Mouse (Mus musculus) MEL (cell line): Measurements from ENCODE around the gene Zfp653. TPM values are rescaled to one million over a fixed set of nuclear protein-coding genes. Genes with fewer than 3 reads are reported as not detected.

ENCODE experiments used
- DNase-seq: peaks from one replicate; pipeline ENCODE4 v3.0.0; 2011; ENCODE audit warnings: low read depth, low spot score
- H3K27ac ChIP-seq: 2 replicates; pipeline ENCODE4 v1.5.1; 2012; ENCODE audit warnings: low read depth, mild to moderate bottlenecking, control low read depth, low read length, moderate library complexity; ENCODE audit not compliant: control insufficient read depth
- H3K27me3 ChIP-seq, 2 experiments: fragments of 150-350 bp in 1 of 2; sonication (generic) in 1 of 2; 2 replicates each; pipeline ENCODE4 v1.6.1; 2012; ENCODE audit warnings: low read length in 2 of 2, mild to moderate bottlenecking in 2 of 2, improper control_type of control experiment in 1 of 2, moderate library complexity in 1 of 2; ENCODE audit not compliant: insufficient read depth in 2 of 2, control insufficient read depth in 1 of 2
- H3K36me3 ChIP-seq, 2 experiments: 2 replicates each; pipeline ENCODE4 v1.6.1; 2012 to 2014; ENCODE audit warnings: low read length in 2 of 2, improper control_type of control experiment in 1 of 2, inconsistent platforms in 1 of 2, mild to moderate bottlenecking in 1 of 2; ENCODE audit not compliant: insufficient read depth in 2 of 2, control insufficient read depth in 1 of 2
- H3K4me1 ChIP-seq, 2 experiments: fragments of 150-350 bp in 1 of 2; sonication (generic) in 1 of 2; 2 replicates each; pipeline ENCODE4 v1.6.1; 2012; ENCODE audit warnings: low read length in 2 of 2, improper control_type of control experiment in 1 of 2, mild to moderate bottlenecking in 1 of 2; ENCODE audit not compliant: insufficient read depth in 2 of 2, control insufficient read depth in 1 of 2
- H3K4me3 ChIP-seq, 2 experiments: fragments of 150-350 bp in 1 of 2; sonication (generic) in 1 of 2; 2 replicates each; pipeline ENCODE4 v1.5.1; 2012; ENCODE audit warnings: low read depth in 2 of 2, low read length in 2 of 2, mild to moderate bottlenecking in 2 of 2, moderate library complexity in 2 of 2, control low read depth in 1 of 2, improper control_type of control experiment in 1 of 2; ENCODE audit not compliant: control insufficient read depth in 1 of 2, insufficient read depth in 1 of 2
- H3K79me2 ChIP-seq: 2 replicates; pipeline ENCODE4 v1.6.1; 2012; ENCODE audit warnings: mild to moderate bottlenecking, low read length, moderate library complexity; ENCODE audit not compliant: control insufficient read depth, poor library complexity, insufficient read depth
- H3K9ac ChIP-seq: 2 replicates; pipeline ENCODE4 v1.6.1; 2012; ENCODE audit warnings: low read depth, mild to moderate bottlenecking, control low read depth, low read length, moderate library complexity; ENCODE audit not compliant: control insufficient read depth, poor library complexity, severe bottlenecking
- H3K9me3 ChIP-seq: fragments of 150-350 bp; sonication (generic); replicated peaks from 2 replicates; pipeline ENCODE4 v1.6.1; 2012; ENCODE audit warnings: mild to moderate bottlenecking, low read length, improper control_type of control experiment, moderate library complexity; ENCODE audit not compliant: insufficient read depth
- CHD1 ChIP-seq: IDR thresholded peaks from 2 replicates; pipeline ENCODE4 v1.6.1; 2012; ENCODE audit warnings: low read depth, mild to moderate bottlenecking, inconsistent platforms, low read length, improper control_type of control experiment
- CTCF ChIP-seq, 3 experiments: IDR thresholded peaks in 2 of 3; conservative IDR thresholded peaks in 1 of 3; 2 replicates each; pipeline ENCODE4 v1.5.1; 2011 to 2012; ENCODE audit warnings: low read length in 3 of 3, low read depth in 2 of 3, mild to moderate bottlenecking in 2 of 3, improper control_type of control experiment in 1 of 3, inconsistent platforms in 1 of 3, mixed read lengths in 1 of 3, moderate library complexity in 1 of 3; ENCODE audit not compliant: control insufficient read depth in 1 of 3, insufficient read depth in 1 of 3, poor library complexity in 1 of 3, severe bottlenecking in 1 of 3
- E2F4 ChIP-seq: IDR thresholded peaks from 2 replicates; pipeline ENCODE4 v1.6.1; 2011; ENCODE audit warnings: low read depth, low read length, improper control_type of control experiment, borderline replicate concordance
- ELF1 ChIP-seq: IDR thresholded peaks from 2 replicates; pipeline ENCODE4 v1.6.1; 2014; ENCODE audit warnings: low read depth, mild to moderate bottlenecking, inconsistent platforms, low read length, improper control_type of control experiment, moderate library complexity
- ETS1 ChIP-seq: IDR thresholded peaks from 2 replicates; pipeline ENCODE4 v1.6.1; 2012; ENCODE audit warnings: low read depth, mild to moderate bottlenecking, inconsistent platforms, low read length, improper control_type of control experiment, moderate library complexity
- GABPA ChIP-seq: IDR thresholded peaks from 2 replicates; pipeline ENCODE4 v1.6.1; 2012; ENCODE audit warnings: low read depth, mild to moderate bottlenecking, inconsistent platforms, low read length, improper control_type of control experiment, moderate library complexity
- MAFK ChIP-seq: IDR thresholded peaks from 2 replicates; pipeline ENCODE4 v1.6.1; 2011; ENCODE audit warnings: low read depth, mild to moderate bottlenecking, low read length, improper control_type of control experiment, borderline replicate concordance
- MEF2A ChIP-seq: IDR thresholded peaks from 2 replicates; pipeline ENCODE4 v1.6.1; 2014; ENCODE audit warnings: low read depth, mild to moderate bottlenecking, inconsistent platforms, low read length, improper control_type of control experiment; ENCODE audit not compliant: poor library complexity, insufficient replicate concordance, severe bottlenecking; ENCODE audit errors: extremely low read depth
- MXI1 ChIP-seq: IDR thresholded peaks from 2 replicates; pipeline ENCODE4 v1.6.1; 2011; ENCODE audit warnings: mild to moderate bottlenecking, low read depth, low read length, improper control_type of control experiment
- POLR2AphosphoS2 ChIP-seq: IDR thresholded peaks from 2 replicates; pipeline ENCODE4 v1.6.1; 2011; ENCODE audit warnings: low read length, improper control_type of control experiment
- POLR2AphosphoS5 ChIP-seq: IDR thresholded peaks from 2 replicates; pipeline ENCODE4 v1.6.1; 2012; ENCODE audit warnings: low read depth, borderline replicate concordance, mild to moderate bottlenecking, inconsistent platforms, low read length, moderate library complexity, mixed read lengths
- RCOR1 ChIP-seq: IDR thresholded peaks from 2 replicates; pipeline ENCODE4 v1.6.1; 2012; ENCODE audit warnings: low read depth, mild to moderate bottlenecking, inconsistent platforms, low read length, improper control_type of control experiment
- SIN3A ChIP-seq: IDR thresholded peaks from 2 replicates; pipeline ENCODE4 v1.6.1; 2012; ENCODE audit warnings: low read length, improper control_type of control experiment, inconsistent platforms
- TAL1 ChIP-seq: IDR thresholded peaks from 2 replicates; pipeline ENCODE4 v1.6.1; 2012; ENCODE audit warnings: mild to moderate bottlenecking, inconsistent platforms, low read length, moderate library complexity, mixed read lengths
- USF1 ChIP-seq: IDR thresholded peaks from 2 replicates; pipeline ENCODE4 v1.6.1; 2014; ENCODE audit warnings: low read depth, mild to moderate bottlenecking, inconsistent platforms, low read length, improper control_type of control experiment, moderate library complexity
- USF2 ChIP-seq, 2 experiments: IDR thresholded peaks; 2 replicates each; pipeline ENCODE4 v1.6.1; 2011 to 2012; ENCODE audit warnings: improper control_type of control experiment in 2 of 2, low read length in 2 of 2, borderline replicate concordance in 1 of 2, inconsistent platforms in 1 of 2, low read depth in 1 of 2, mild to moderate bottlenecking in 1 of 2; ENCODE audit not compliant: insufficient read depth in 1 of 2
- ZNF384 ChIP-seq: IDR thresholded peaks from 2 replicates; pipeline ENCODE4 v1.6.1; 2012; ENCODE audit warnings: low read depth, mild to moderate bottlenecking, inconsistent platforms, low read length, improper control_type of control experiment
- polyA plus RNA-seq, 2 experiments: library from polyadenylated mRNA; stranded (reverse) in 1 of 2; unstranded in 1 of 2; fragments of >175 nt in 1 of 2; fragments of >200 nt in 1 of 2; gene quantifications; 2 replicates each; pipeline versions ENCODE4 v1.2.1 to v1.2.4; 2012; ENCODE audit warnings: low replicate concordance in 2 of 2, low read depth in 1 of 2; ENCODE audit not compliant: insufficient read length in 2 of 2, insufficient read depth in 1 of 2, missing spikeins in 1 of 2
- total RNA-seq: library from RNA; depleted of rRNA; stranded (reverse); fragments of 300-350 nt; gene quantifications from 2 replicates; pipeline ENCODE4 v1.2.3, GENCODE M21; 2012

The Zfp653 gene
- total and polyA plus RNA-seq, 3 experiments = 19.2 to 40.4 TPM; not detected in 1

- no peaks in the 10 kb centered on the region for H3K27me3 ChIP-seq
- no peak overlapping the region for H3K9ac ChIP-seq
- no peak overlapping the region for H3K27ac ChIP-seq
- TF ChIP-seq RCOR1 (no peak), POLR2AphosphoS2 (0 out of 2 replicates have a peak, but pooled peaks have one; percentile 33)
- TF ChIP-seq, all 39 proteins: peak for 1
- Histone ChIP-seq H3K4me1 (no peaks in the 10 kb centered on the region; a peak in 1 of 4 replicates), H3K36me3 (peaks cover 0 to 13% of the 10 kb centered on the region in 2 experiments; a peak in 2 of 4 replicates), H3K4me3 (no peak overlapping the region), H3K79me2 (no peaks in the 10 kb centered on the region), H3K9me3 (no peaks in the 10 kb centered on the region)
- DNase-seq = no peak
Observed at GRCm38 (mm10) chr9:22016245-22016644, 54.9 kb downstream of the Zfp653 start.

DNA sequence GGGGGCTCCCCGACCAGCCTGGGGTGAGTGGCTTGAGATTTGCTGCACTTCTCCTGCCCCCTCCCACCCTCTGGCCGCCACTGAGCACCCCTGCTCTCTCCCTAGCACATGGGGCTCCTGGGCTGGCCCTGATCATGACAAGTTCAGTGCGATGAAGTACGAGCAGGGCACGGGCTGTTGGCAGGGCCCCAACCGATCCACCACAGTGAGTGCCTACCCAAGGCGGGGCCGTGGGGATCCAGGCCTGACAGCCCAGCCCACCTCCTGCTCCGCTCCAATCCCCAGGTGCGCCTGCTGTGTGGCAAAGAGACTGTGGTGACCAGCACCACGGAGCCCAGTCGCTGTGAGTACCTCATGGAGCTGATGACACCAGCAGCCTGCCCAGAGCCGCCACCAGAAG, 58.4 kb downstream of the Zfp653 start:
- Histone ChIP-seq H3K4me1 (no peaks in the 10 kb centered on the region; a peak in 1 of 4 replicates), H3K9me3 (no peaks in the 10 kb centered on the region), H3K36me3 (peaks cover 0 to 25% of the 10 kb centered on the region in 2 experiments; a peak in 2 of 4 replicates), H3K4me3 (no peak overlapping the region), H3K79me2 (no peaks in the 10 kb centered on the region), H3K9ac (no peak overlapping the region), H3K27ac (no peak overlapping the region), H3K27me3 (no peaks in the 10 kb centered on the region)
- TF ChIP-seq CHD1 (no peak), SIN3A (no peak), GABPA (no peak), CTCF (IDR thresholded peaks at IDR 0.05 in 2 of 3, conservative IDR thresholded peaks at IDR 0.05 in 1 of 3; ENCODE audit: control insufficient read depth in 1 of 3, insufficient read depth in 1 of 3, low read depth in 2 of 3, low read length in 3 of 3, poor library complexity in 1 of 3, severe bottlenecking in 1 of 3) (no peak), MEF2A (no peak), USF2 (IDR thresholded peaks at IDR 0.05; ENCODE audit: borderline replicate concordance in 1 of 2, insufficient read depth in 1 of 2, low read depth in 1 of 2, low read length in 2 of 2) (no peak), E2F4 (no peak), ELF1 (no peak), POLR2AphosphoS2 (no peak), POLR2AphosphoS5 (no peak), USF1 (no peak), MXI1 (no peak), TAL1 (no peak), MAFK (no peak), ETS1 (no peak), ZNF384 (no peak)
- no peak for DNase-seq
